Mouse (Mus musculus) forebrain, postnatal 0 days (tissue): ENCODE results near the gene Mab21l1. TPM values are rescaled to one million over a fixed set of nuclear protein-coding genes. Genes with fewer than 3 reads are reported as not detected.

ENCODE experiments used
- ATAC-seq: fragments of 200-750 bp; cut with Nextera tagmentation; 2 replicates; pipeline ENCODE4 v1.8.0; 2017; ENCODE audit warnings: mild to moderate bottlenecking, moderate library complexity
- DNase-seq: peaks from one replicate; pipeline ENCODE4 v3.0.0-alpha.2; 2015
- H3K27ac ChIP-seq: fragments of 300-500 bp; sonication (generic); 2 replicates; pipeline ENCODE4 v1.5.1; 2014; ENCODE audit warnings: low read depth, mild to moderate bottlenecking, antibody characterized with exemption, low read length, moderate library complexity, mixed read lengths
- H3K27me3 ChIP-seq: fragments of 300-500 bp; sonication (generic); 2 replicates; pipeline ENCODE4 v1.6.1; 2014; ENCODE audit warnings: mild to moderate bottlenecking, low read length, mixed read lengths; ENCODE audit not compliant: insufficient read depth
- H3K36me3 ChIP-seq: fragments of 300-500 bp; sonication (generic); 2 replicates; pipeline ENCODE4 v1.6.1; 2014; ENCODE audit warnings: mild to moderate bottlenecking, moderate library complexity; ENCODE audit not compliant: insufficient read depth
- H3K4me1 ChIP-seq: fragments of 300-500 bp; sonication (generic); 2 replicates; pipeline ENCODE4 v1.6.1; 2014; ENCODE audit warnings: antibody characterized with exemption; ENCODE audit not compliant: insufficient read depth
- H3K4me2 ChIP-seq: fragments of 300-500 bp; sonication (generic); 2 replicates; pipeline ENCODE4 v1.6.1; 2014; ENCODE audit warnings: low read depth, mild to moderate bottlenecking, moderate library complexity
- H3K4me3 ChIP-seq: fragments of 300-500 bp; sonication (generic); 2 replicates; pipeline ENCODE4 v1.5.1; 2014; ENCODE audit warnings: low read depth, low read length, mixed read lengths
- H3K9ac ChIP-seq: fragments of 300-500 bp; sonication (generic); 2 replicates; pipeline ENCODE4 v1.6.1; 2014; ENCODE audit warnings: mild to moderate bottlenecking
- H3K9me3 ChIP-seq: fragments of 300-500 bp; sonication (generic); 2 replicates; pipeline ENCODE4 v1.6.1; 2016; ENCODE audit warnings: low read length
- CTCF ChIP-seq: sonication (generic); IDR thresholded peaks from 2 replicates; pipeline ENCODE4 v1.5.1; 2016; ENCODE audit warnings: antibody characterized with exemption, control low read depth, low read depth
- WGBS: fragments of 180-500 bp; shearing (Covaris S2); extraction: QIAGEN DNeasy Blood & Tissue Kit; methylation state at CpG from one replicate; pipeline ENCODE4 v1.1.7; 2014; 5-methylcytosine and 5-hydroxymethylcytosine counted together
- polyA plus RNA-seq: library from polyadenylated mRNA; unstranded; fragments of >200 nt; fragmentation: Nextera tagmentation; extraction: Ambion mirVana; gene quantifications from 2 replicates; pipeline ENCODE4 v1.2.1, GENCODE M21; 2015
- total RNA-seq: library from RNA; depleted of rRNA; stranded (reverse); fragments of >200 nt; gene quantifications from 2 replicates; pipeline ENCODE4 v1.2.3, GENCODE M21; 2014

Gene Mab21l1
- total and polyA plus RNA-seq, 2 experiments from 2014 or later = 13.5 to 16.9 TPM

GRCm38 (mm10) chr3:55778764-55779730 is 3.3 kb upstream of the Mab21l1 start:
- peaks cover 33% of the 10 kb centered on the region for H3K27me3 ChIP-seq
- no peak overlapping the region for H3K4me3 ChIP-seq
- no peak overlapping the region for H3K9ac ChIP-seq
- no peaks in the 10 kb centered on the region for H3K4me1 ChIP-seq
- TF ChIP-seq CTCF = no peak
- no peak for ATAC-seq
- H3K27ac ChIP-seq = no peak overlapping the region
- no peak overlapping the region for H3K4me2 ChIP-seq
- peaks cover 11% of the 10 kb centered on the region; the same call in 1 of the 2 replicates for H3K36me3 ChIP-seq
- peak; percentile 32 for DNase-seq
- WGBS = 49% methylated on average over 8 of the region's 8 CpGs
- no peaks in the 10 kb centered on the region for H3K9me3 ChIP-seq

DNA sequence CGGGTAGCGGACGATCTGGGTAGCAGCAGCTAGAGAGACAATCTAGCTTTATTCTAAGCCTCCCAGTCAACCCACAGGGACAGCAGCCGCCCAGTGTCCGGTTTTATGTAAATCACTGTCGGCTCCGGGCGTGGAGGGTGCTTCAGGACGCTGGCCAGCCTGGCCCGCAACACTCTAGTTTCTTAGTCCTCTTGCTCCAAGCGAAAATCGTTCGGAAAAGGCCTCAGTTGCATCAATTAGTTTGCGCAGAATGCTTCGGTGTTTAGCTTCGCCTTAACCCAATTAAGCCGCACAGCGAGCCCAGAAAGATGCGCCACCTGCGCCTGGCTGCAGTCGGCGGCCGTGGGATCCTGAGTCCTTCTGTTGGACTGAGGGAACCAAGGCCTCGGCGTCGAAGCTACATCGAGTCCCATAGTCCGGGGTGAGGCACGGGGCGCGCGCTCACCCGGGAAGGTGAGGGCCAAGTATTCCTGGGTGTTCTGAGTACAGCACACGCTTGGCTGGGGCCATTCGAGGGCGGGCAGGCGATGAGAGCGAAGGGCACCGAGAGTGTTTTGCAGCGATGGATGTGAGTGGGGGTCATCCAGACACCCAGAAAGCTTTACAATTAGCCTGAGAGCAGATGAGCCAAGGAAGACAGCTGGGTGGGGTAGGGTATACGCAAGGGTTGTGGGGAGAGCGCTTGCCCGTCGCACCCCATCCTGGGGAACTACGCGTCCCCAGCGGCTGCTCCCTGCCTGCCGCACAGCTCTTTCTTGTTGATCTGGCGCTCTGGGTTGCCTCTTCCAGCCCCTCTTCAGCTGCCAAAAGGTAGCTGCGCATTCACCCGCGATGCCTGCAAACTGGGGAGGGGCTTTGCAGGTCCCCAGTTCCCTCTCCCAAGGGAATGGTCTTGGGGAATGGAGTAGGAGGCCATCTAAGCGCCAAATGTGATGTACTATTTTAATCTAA is 1.9 kb upstream of the Mab21l1 start:
- peak overlapping the region; percentile 21; the same call in 1 of the 2 replicates for H3K4me2 ChIP-seq
- H3K27ac ChIP-seq = no peak overlapping the region
- no peaks in the 10 kb centered on the region for H3K4me1 ChIP-seq
- 0 out of 2 replicates have a peak, but pooled peaks have one; percentile 2 for TF ChIP-seq CTCF
- H3K9ac ChIP-seq = no peak overlapping the region
- peaks cover 11% of the 10 kb centered on the region; the same call in 1 of the 2 replicates for H3K36me3 ChIP-seq
- peak; percentile 46 for ATAC-seq
- H3K4me3 ChIP-seq = no peak overlapping the region
- no peaks in the 10 kb centered on the region for H3K9me3 ChIP-seq
- DNase-seq = peak; percentile 63
- 16% methylated on average over 53 of the region's 53 CpGs for WGBS
- H3K27me3 ChIP-seq = peaks cover 36% of the 10 kb centered on the region

GRCm38 (mm10) chr3:55781429-55782055 is 768 bp upstream of the Mab21l1 start:
- H3K9ac ChIP-seq = no peak overlapping the region
- H3K27ac ChIP-seq = no peak overlapping the region
- H3K27me3 ChIP-seq = peaks cover 39% of the 10 kb centered on the region
- TF ChIP-seq CTCF = no peak
- WGBS = 37% methylated on average over 5 of the region's 5 CpGs
- H3K9me3 ChIP-seq = no peaks in the 10 kb centered on the region
- ATAC-seq (no peak), DNase-seq (peak; percentile 53)
- H3K4me2 ChIP-seq = no peak overlapping the region
- H3K36me3 ChIP-seq = peaks cover 11% of the 10 kb centered on the region; the same call in 1 of the 2 replicates
- H3K4me3 ChIP-seq = no peak overlapping the region
- no peaks in the 10 kb centered on the region for H3K4me1 ChIP-seq

DNA sequence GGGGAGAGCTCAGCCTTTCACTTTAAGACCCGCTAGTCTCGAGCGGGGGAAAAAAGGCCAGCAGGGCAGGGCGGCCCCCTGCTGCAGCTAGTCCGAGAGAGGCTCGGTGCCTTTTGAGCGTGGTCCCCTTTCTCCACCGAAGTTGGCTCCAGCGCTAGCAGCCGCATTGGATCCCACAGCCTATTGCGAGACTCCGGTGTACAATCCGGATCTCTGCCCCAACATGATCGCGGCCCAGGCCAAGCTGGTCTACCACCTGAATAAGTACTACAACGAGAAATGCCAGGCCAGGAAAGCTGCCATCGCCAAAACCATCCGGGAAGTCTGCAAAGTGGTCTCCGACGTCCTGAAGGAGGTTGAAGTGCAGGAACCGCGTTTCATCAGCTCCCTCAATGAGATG is 461 bp downstream of the Mab21l1 start:
- Histone ChIP-seq H3K4me3 (peak overlapping the region; percentile 5; the same call in 1 of the 2 replicates), H3K27me3 (peaks cover 38% of the 10 kb centered on the region), H3K36me3 (peaks cover 11% of the 10 kb centered on the region; the same call in 1 of the 2 replicates), H3K27ac (no peak overlapping the region), H3K4me2 (peak overlapping the region; percentile 13; the same call in 1 of the 2 replicates), H3K4me1 (peaks cover 3% of the 10 kb centered on the region; the same call in 1 of the 2 replicates), H3K9me3 (no peaks in the 10 kb centered on the region), H3K9ac (no peak overlapping the region)
- no peak for ATAC-seq
- 25% methylated on average over 22 of the region's 22 CpGs for WGBS
- no peak for TF ChIP-seq CTCF
- no peak for DNase-seq

DNA sequence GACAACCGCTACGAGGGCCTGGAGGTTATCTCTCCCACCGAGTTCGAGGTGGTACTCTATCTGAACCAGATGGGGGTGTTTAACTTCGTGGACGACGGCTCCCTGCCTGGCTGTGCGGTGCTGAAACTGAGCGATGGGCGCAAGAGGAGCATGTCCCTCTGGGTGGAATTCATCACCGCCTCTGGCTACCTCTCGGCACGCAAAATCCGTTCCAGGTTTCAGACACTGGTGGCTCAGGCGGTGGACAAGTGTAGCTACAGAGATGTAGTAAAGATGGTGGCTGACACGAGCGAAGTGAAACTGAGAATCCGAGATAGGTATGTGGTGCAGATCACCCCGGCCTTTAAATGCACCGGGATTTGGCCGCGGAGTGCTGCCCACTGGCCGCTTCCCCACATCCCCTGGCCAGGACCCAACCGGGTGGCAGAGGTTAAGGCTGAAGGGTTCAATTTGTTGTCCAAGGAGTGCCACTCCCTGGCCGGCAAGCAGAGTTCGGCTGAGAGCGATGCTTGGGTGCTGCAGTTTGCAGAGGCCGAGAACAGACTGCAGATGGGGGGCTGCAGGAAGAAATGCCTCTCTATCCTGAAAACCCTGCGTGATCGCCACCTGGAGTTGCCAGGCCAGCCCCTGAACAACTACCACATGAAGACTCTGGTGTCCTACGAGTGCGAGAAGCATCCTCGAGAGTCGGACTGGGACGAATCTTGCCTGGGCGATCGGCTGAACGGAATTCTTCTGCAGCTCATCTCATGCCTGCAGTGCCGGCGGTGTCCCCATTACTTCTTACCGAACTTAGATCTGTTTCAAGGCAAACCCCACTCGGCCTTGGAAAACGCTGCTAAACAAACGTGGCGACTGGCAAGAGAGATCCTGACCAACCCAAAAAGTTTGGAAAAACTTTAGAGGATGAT is 1.1 kb downstream of the Mab21l1 start:
- DNase-seq = peak; percentile 47
- H3K4me3 ChIP-seq = peak overlapping the region; percentile 5
- no peak for ATAC-seq
- H3K36me3 ChIP-seq = peaks cover 11% of the 10 kb centered on the region; the same call in 1 of the 2 replicates
- peaks cover 34% of the 10 kb centered on the region for H3K27me3 ChIP-seq
- no peaks in the 10 kb centered on the region for H3K9me3 ChIP-seq
- H3K27ac ChIP-seq = no peak overlapping the region
- TF ChIP-seq CTCF = no peak
- WGBS = 34% methylated on average over 45 of the region's 45 CpGs
- no peak overlapping the region for H3K9ac ChIP-seq
- peak overlapping the region; percentile 13 for H3K4me2 ChIP-seq
- H3K4me1 ChIP-seq = peaks cover 3% of the 10 kb centered on the region; the same call in 1 of the 2 replicates
